ENCODE assay signal across 15 mouse cellular contexts in genomic region chr11:7145221-7145620, GRCm38 (mm10). TPM values are rescaled to one million over a fixed set of nuclear protein-coding genes. Genes with fewer than 3 reads are reported as not detected.
DNase-seq lines count a peak whose midpoint lies in the region; ATAC-seq lines count a peak whose summit lies in the region.
"Had no signal": no experiment of that assay in that cellular context is flagged by ENCODE, and none has a peak within 500 bp of the region (broad histone marks: within the 10 kb centered on the region; RNA-seq: fewer than 3 reads in every experiment).

No protein-coding gene starts in this region.

- no peaks in the 10 kb centered on the region for H3K9me3 ChIP-seq in forebrain, embryonic 12.5 days
- no peaks in the 10 kb centered on the region for H3K9me3 ChIP-seq in midbrain, embryonic 14.5 days (ENCODE audit: control insufficient read depth, low read length)
- H3K9me3 ChIP-seq: limb, embryonic 15.5 days had no signal

- WGBS in forebrain, embryonic 12.5 days: 93% methylated on average over 4 of the region's 4 CpGs
- 87% methylated on average over 4 of the region's 4 CpGs for WGBS in midbrain, embryonic 14.5 days

- no peak overlapping the region for H3K9ac ChIP-seq in forebrain, embryonic 12.5 days
- H3K9ac ChIP-seq in midbrain, embryonic 14.5 days (replicated peaks; ENCODE audit: low read length): no peak overlapping the region
- H3K9ac ChIP-seq: limb, embryonic 15.5 days had no signal

- H3K4me1 ChIP-seq in forebrain, embryonic 12.5 days: 0 out of 2 replicates have a peak, but pooled peaks cover 3% of the 10 kb centered on the region
- H3K4me1 ChIP-seq in midbrain, embryonic 14.5 days (ENCODE audit: control insufficient read depth, insufficient read depth, low read length): no peaks in the 10 kb centered on the region

- H3K36me3 ChIP-seq in forebrain, embryonic 12.5 days (replicated peaks): no peaks in the 10 kb centered on the region
- H3K36me3 ChIP-seq in midbrain, embryonic 14.5 days (ENCODE audit: control insufficient read depth, insufficient read depth, low read length): peaks cover 3% of the 10 kb centered on the region; the same call in 1 of the 2 replicates
- H3K36me3 ChIP-seq: limb, embryonic 15.5 days had no signal

- no peak overlapping the region for H3K4me3 ChIP-seq in forebrain, embryonic 12.5 days (replicated peaks)
- no peak overlapping the region for H3K4me3 ChIP-seq in midbrain, embryonic 14.5 days (replicated peaks; ENCODE audit: low read depth, low read length)
- H3K4me3 ChIP-seq: limb, embryonic 15.5 days had no signal

- no peak overlapping the region for H3K27ac ChIP-seq in forebrain, embryonic 12.5 days
- no peak overlapping the region for H3K27ac ChIP-seq in midbrain, embryonic 14.5 days (replicated peaks; ENCODE audit: low read depth, low read length)
- H3K27ac ChIP-seq: limb, embryonic 15.5 days; stomach, postnatal 0 days had no signal

- H3K4me2 ChIP-seq in forebrain, embryonic 12.5 days: no peak overlapping the region
- no peak overlapping the region for H3K4me2 ChIP-seq in midbrain, embryonic 14.5 days (ENCODE audit: low read length)
- H3K4me2 ChIP-seq: limb, embryonic 15.5 days had no signal

- DNase-seq in spleen, postnatal 36 days (ENCODE audit: low spot score in 2 of 2): peak; percentile 37 to 43
- DNase-seq in spleen, adult 12 weeks (ENCODE audit: low spot score): no peak
- DNase-seq in adrenal gland, postnatal 10 days: peak; percentile 45
- DNase-seq in lung, postnatal 36 days: peak; percentile 30
- no peak for DNase-seq in yolk sac, embryonic 10.5 days (ENCODE audit: low spot score)
- DNase-seq in midbrain, embryonic 14.5 days: no peak
- DNase-seq: cerebellum, adult 18-20 months had no signal

- H3K27me3 ChIP-seq in forebrain, embryonic 12.5 days: no peaks in the 10 kb centered on the region
- no peaks in the 10 kb centered on the region for H3K27me3 ChIP-seq in midbrain, embryonic 14.5 days (ENCODE audit: control insufficient read depth, insufficient read depth, low read length)
- H3K27me3 ChIP-seq: limb, embryonic 15.5 days had no signal

- ATAC-seq in forebrain, embryonic 12.5 days (ENCODE audit: low FRiP score): no peak
- no peak for ATAC-seq in midbrain, embryonic 14.5 days (ENCODE audit: low FRiP score, low TSS enrichment)
- ATAC-seq: intestine, embryonic 16.5 days had no signal

RNA-seq across cellular contexts. Expression of gene Gm11985, which starts 43.1 kb away (rescaled TPM):
- not detected for total RNA-seq in adrenal gland, postnatal 10 days (2021)
- polyA plus RNA-seq in forebrain, embryonic 12.5 days (2016; fragmentation: Nextera tagmentation; extraction: Ambion mirVana): not detected in 2 replicates
- not detected in 2 replicates for polyA plus RNA-seq in midbrain, embryonic 14.5 days (2014; fragmentation: Nextera tagmentation; extraction: Ambion mirVana)
- total RNA-seq: gastrocnemius, adult 18-20 months; layer of hippocampus, postnatal 14 days had no signal
- polyA plus RNA-seq: embryonic facial prominence, embryonic 14.5 days; heart, embryonic 14.5 days; intestine, embryonic 16.5 days; limb, embryonic 15.5 days; stomach, postnatal 0 days had no signal

RNA-seq across cellular contexts. Expression of gene Igfbp1, which starts 52.4 kb away (rescaled TPM):
- total RNA-seq in adrenal gland, postnatal 10 days (2021): 100 to 1,000 TPM; 133 to 360 TPM
- not detected in 2 replicates for polyA plus RNA-seq in forebrain, embryonic 12.5 days (2016; fragmentation: Nextera tagmentation; extraction: Ambion mirVana)
- 0.13 TPM in 2 replicates for polyA plus RNA-seq in midbrain, embryonic 14.5 days (2014; fragmentation: Nextera tagmentation; extraction: Ambion mirVana)
- total RNA-seq: gastrocnemius, adult 18-20 months; layer of hippocampus, postnatal 14 days had no signal
- polyA plus RNA-seq: heart, embryonic 14.5 days had no signal

Comparison
In these comparisons a context has a peak if more than half of its experiments do, and no peak if none do; other contexts are left out.
1. DNase-seq: peak in spleen, postnatal 36 days (2 of 2), adrenal gland, postnatal 10 days (single experiment) and lung, postnatal 36 days (single experiment); none in spleen, adult 12 weeks (single experiment), yolk sac, embryonic 10.5 days (single experiment) and midbrain, embryonic 14.5 days (single experiment).